Mouse (Mus musculus) liver, embryonic 13.5 days (tissue): ENCODE measurements around the gene Trp53inp2. TPM values are rescaled to one million over a fixed set of nuclear protein-coding genes. Genes with fewer than 3 reads are reported as not detected.

Source experiments
- ATAC-seq: fragments of 200-750 bp; cut with Nextera tagmentation; 2 replicates; pipeline ENCODE4 v1.8.0; 2017; ENCODE audit warnings: low read depth, mild to moderate bottlenecking, moderate number of reproducible peaks, moderate library complexity
- DNase-seq: peaks from one replicate; pipeline ENCODE4 v3.0.0; 2022
- H3K27ac ChIP-seq: fragments of 300-500 bp; sonication (generic); 2 replicates; pipeline ENCODE4 v1.5.1; 2015; ENCODE audit warnings: moderate library complexity, mild to moderate bottlenecking, inconsistent platforms
- H3K27me3 ChIP-seq: fragments of 300-500 bp; sonication (generic); 2 replicates; pipeline ENCODE4 v1.6.1; 2015; ENCODE audit warnings: mild to moderate bottlenecking, inconsistent platforms
- H3K36me3 ChIP-seq: fragments of 300-500 bp; sonication (generic); 2 replicates; pipeline ENCODE4 v1.6.1; 2015; ENCODE audit warnings: mild to moderate bottlenecking, inconsistent platforms
- H3K4me1 ChIP-seq: fragments of 300-500 bp; sonication (generic); replicated peaks from 2 replicates; pipeline ENCODE4 v1.6.1; 2015; ENCODE audit warnings: inconsistent platforms
- H3K4me2 ChIP-seq: fragments of 300-500 bp; sonication (generic); 2 replicates; pipeline ENCODE4 v1.6.1; 2015; ENCODE audit warnings: inconsistent platforms, mild to moderate bottlenecking, moderate library complexity
- H3K4me3 ChIP-seq: fragments of 300-500 bp; sonication (generic); replicated peaks from 2 replicates; pipeline ENCODE4 v1.5.1; 2015; ENCODE audit warnings: mild to moderate bottlenecking, inconsistent platforms
- H3K9ac ChIP-seq: fragments of 300-500 bp; sonication (generic); 2 replicates; pipeline ENCODE4 v1.6.1; 2015; ENCODE audit warnings: mild to moderate bottlenecking, inconsistent platforms
- H3K9me3 ChIP-seq: fragments of 300-500 bp; sonication (generic); replicated peaks from 2 replicates; pipeline ENCODE4 v1.6.1; 2016; ENCODE audit warnings: inconsistent platforms
- WGBS: fragments of 180-500 bp; shearing (Covaris S2); methylation state at CpG from one replicate; pipeline ENCODE4 v1.1.7; 2015; ENCODE audit not compliant: insufficient replicate concordance; 5-methylcytosine and 5-hydroxymethylcytosine counted together
- polyA plus RNA-seq: library from polyadenylated mRNA; unstranded; fragments of >200 nt; fragmentation: Nextera tagmentation; extraction: Ambion mirVana; gene quantifications from 2 replicates; pipeline ENCODE4 v1.2.1, GENCODE M21; 2015

The Trp53inp2 gene
- polyA plus RNA-seq, 1 experiment from 2014 or later = 1.7 TPM

- ATAC-seq = no peak
- H3K4me1 ChIP-seq = peaks cover 18% of the 10 kb centered on the region
- DNase-seq = no peak
- H3K27ac ChIP-seq = no peak overlapping the region
- no peak overlapping the region for H3K4me3 ChIP-seq
- H3K27me3 ChIP-seq = peaks cover 11% of the 10 kb centered on the region
- WGBS = 58% methylated on average over 18 of the region's 18 CpGs
- H3K9ac ChIP-seq = no peak overlapping the region
- no peak overlapping the region for H3K4me2 ChIP-seq
- peaks cover 9% of the 10 kb centered on the region for H3K36me3 ChIP-seq
- no peaks in the 10 kb centered on the region for H3K9me3 ChIP-seq
Observed at GRCm38 (mm10) chr2:155385731-155386533, 5.1 kb downstream of the Trp53inp2 start.

GRCm38 (mm10) chr2:155386534-155386899 is 5.7 kb downstream of the Trp53inp2 start:
- DNase-seq (no peak), ATAC-seq (no peak)
- no peak overlapping the region for H3K4me2 ChIP-seq
- H3K36me3 ChIP-seq = peaks cover 15% of the 10 kb centered on the region
- no peak overlapping the region for H3K27ac ChIP-seq
- no peak overlapping the region for H3K9ac ChIP-seq
- peaks cover 13% of the 10 kb centered on the region for H3K4me1 ChIP-seq
- H3K27me3 ChIP-seq = peaks cover 8% of the 10 kb centered on the region; the same call in 1 of the 2 replicates
- 32% methylated on average over 27 of the region's 27 CpGs for WGBS
- H3K4me3 ChIP-seq = no peak overlapping the region
- no peaks in the 10 kb centered on the region for H3K9me3 ChIP-seq

DNA sequence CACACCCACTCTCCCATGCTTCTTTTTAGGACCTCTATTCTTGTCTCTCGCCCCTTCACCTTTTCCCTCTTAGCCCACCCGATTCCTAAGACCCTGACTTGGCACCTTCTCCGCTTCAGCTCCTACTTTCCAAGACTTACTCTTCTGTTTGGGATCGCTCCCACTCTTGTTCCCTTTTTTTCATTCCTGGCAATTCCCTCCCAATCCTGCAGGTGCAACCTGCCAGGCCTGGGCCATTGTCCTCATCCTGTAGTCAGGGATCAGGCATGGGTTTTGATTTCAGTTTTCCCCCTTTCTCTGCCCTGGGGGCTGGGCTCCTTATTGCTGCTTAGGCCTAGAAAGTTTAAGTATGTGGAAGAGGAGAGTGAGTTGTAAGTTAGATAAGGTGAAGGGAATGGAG is 6.2 kb downstream of the Trp53inp2 start:
- Histone ChIP-seq H3K4me2 (no peak overlapping the region), H3K4me1 (peaks cover 12% of the 10 kb centered on the region), H3K9me3 (no peaks in the 10 kb centered on the region), H3K27me3 (peaks cover 8% of the 10 kb centered on the region; the same call in 1 of the 2 replicates), H3K4me3 (no peak overlapping the region), H3K36me3 (peaks cover 15% of the 10 kb centered on the region), H3K9ac (no peak overlapping the region), H3K27ac (no peak overlapping the region)
- ATAC-seq (no peak), DNase-seq (no peak)
- 72% methylated on average over 4 of the region's 4 CpGs for WGBS

GRCm38 (mm10) chr2:155388573-155388972 is 7.7 kb downstream of the Trp53inp2 start:
- no peak for DNase-seq
- peaks cover 19% of the 10 kb centered on the region for H3K36me3 ChIP-seq
- H3K4me3 ChIP-seq = no peak overlapping the region
- no peak overlapping the region for H3K27ac ChIP-seq
- peaks cover 8% of the 10 kb centered on the region; the same call in 1 of the 2 replicates for H3K27me3 ChIP-seq
- H3K9me3 ChIP-seq = no peaks in the 10 kb centered on the region
- WGBS = 90% methylated on average over 2 of the region's 2 CpGs
- H3K4me1 ChIP-seq = no peaks in the 10 kb centered on the region
- H3K4me2 ChIP-seq = no peak overlapping the region
- H3K9ac ChIP-seq = no peak overlapping the region
- ATAC-seq = no peak

GRCm38 (mm10) chr2:155394586-155394985 is 13.7 kb downstream of the Trp53inp2 start:
- Histone ChIP-seq H3K36me3 (peaks cover 37% of the 10 kb centered on the region), H3K9ac (no peak overlapping the region), H3K9me3 (no peaks in the 10 kb centered on the region), H3K4me1 (no peaks in the 10 kb centered on the region), H3K27ac (no peak overlapping the region), H3K4me3 (no peak overlapping the region), H3K27me3 (no peaks in the 10 kb centered on the region), H3K4me2 (no peak overlapping the region)
- ATAC-seq = no peak
- DNase-seq = no peak
- 74% methylated on average over 5 of the region's 5 CpGs for WGBS

DNA sequence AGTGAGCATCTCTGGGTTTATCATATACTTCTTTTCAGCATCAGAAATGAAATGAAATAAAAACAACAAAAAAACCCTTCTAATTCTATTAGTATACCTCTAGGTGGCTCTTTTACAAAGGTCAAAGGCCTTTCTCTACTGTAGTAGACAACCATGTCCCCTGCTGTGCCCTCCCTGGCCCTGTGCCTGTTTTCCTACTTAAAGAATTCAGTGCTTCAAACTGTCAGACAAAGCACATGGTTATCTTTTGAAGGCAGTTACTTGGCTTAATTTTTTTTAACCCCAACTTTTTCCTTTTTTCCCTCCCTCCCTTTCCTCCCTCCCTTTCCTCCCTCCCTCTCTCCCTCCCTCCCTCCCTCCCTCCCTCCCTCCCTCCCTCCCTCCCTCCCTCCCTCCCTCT is 19.4 kb downstream of the Trp53inp2 start:
- Histone ChIP-seq H3K36me3 (peaks cover 35% of the 10 kb centered on the region), H3K9ac (no peak overlapping the region), H3K4me3 (no peak overlapping the region), H3K9me3 (no peaks in the 10 kb centered on the region), H3K27me3 (no peaks in the 10 kb centered on the region), H3K27ac (no peak overlapping the region), H3K4me2 (no peak overlapping the region), H3K4me1 (no peaks in the 10 kb centered on the region)
- ATAC-seq = no peak
- DNase-seq = no peak

- ATAC-seq = no peak
- WGBS = 91% methylated on average over 4 of the region's 4 CpGs
- no peak for DNase-seq
Observed at GRCm38 (mm10) chr2:155401926-155402325, 21.1 kb downstream of the Trp53inp2 start.

GRCm38 (mm10) chr2:155404635-155405034 is 23.8 kb downstream of the Trp53inp2 start:
- ATAC-seq (no peak), DNase-seq (no peak)
- Histone ChIP-seq H3K4me3 (no peak overlapping the region), H3K4me1 (no peaks in the 10 kb centered on the region), H3K36me3 (peaks cover 53% of the 10 kb centered on the region), H3K27me3 (no peaks in the 10 kb centered on the region), H3K9ac (no peak overlapping the region), H3K27ac (no peak overlapping the region), H3K4me2 (no peak overlapping the region), H3K9me3 (no peaks in the 10 kb centered on the region)
- WGBS = 73% methylated on average over 1 of the region's 1 CpGs

More at GRCm38 (mm10) chr2:155401926-155402325, 21.1 kb downstream of the Trp53inp2 start:
- no peak overlapping the region for H3K4me3 ChIP-seq
- no peaks in the 10 kb centered on the region for H3K9me3 ChIP-seq
- no peaks in the 10 kb centered on the region for H3K27me3 ChIP-seq
- no peaks in the 10 kb centered on the region for H3K4me1 ChIP-seq
- H3K36me3 ChIP-seq = peaks cover 44% of the 10 kb centered on the region
- H3K9ac ChIP-seq = no peak overlapping the region
- no peak overlapping the region for H3K27ac ChIP-seq
- H3K4me2 ChIP-seq = no peak overlapping the region

DNA sequence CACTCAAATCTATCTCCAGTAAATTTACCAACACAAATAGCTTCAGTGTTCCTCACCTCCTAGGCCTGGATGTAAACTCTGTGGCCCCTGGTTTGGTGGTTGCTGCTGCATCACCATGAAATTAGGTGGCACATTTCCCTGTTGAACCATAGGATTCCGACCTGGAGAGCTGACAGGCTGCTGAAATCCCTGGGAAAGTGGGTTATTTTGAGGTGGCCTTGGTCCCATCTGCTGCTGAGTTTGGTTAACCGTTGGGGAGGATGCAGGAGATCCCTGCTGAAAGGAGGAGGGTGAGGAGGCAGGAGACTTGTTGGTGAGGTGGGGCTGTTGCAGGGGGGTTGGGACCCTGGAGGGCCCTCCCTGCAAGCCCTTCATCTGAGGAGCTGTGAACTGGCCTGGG is 40.1 kb downstream of the Trp53inp2 start:
- no peak overlapping the region for H3K4me2 ChIP-seq
- H3K27me3 ChIP-seq = no peaks in the 10 kb centered on the region
- H3K4me3 ChIP-seq = no peak overlapping the region
- 79% methylated on average over 2 of the region's 2 CpGs for WGBS
- H3K9ac ChIP-seq = no peak overlapping the region
- H3K4me1 ChIP-seq = no peaks in the 10 kb centered on the region
- no peaks in the 10 kb centered on the region for H3K9me3 ChIP-seq
- peaks cover 44% of the 10 kb centered on the region for H3K36me3 ChIP-seq
- ATAC-seq (no peak), DNase-seq (no peak)
- no peak overlapping the region for H3K27ac ChIP-seq

DNA sequence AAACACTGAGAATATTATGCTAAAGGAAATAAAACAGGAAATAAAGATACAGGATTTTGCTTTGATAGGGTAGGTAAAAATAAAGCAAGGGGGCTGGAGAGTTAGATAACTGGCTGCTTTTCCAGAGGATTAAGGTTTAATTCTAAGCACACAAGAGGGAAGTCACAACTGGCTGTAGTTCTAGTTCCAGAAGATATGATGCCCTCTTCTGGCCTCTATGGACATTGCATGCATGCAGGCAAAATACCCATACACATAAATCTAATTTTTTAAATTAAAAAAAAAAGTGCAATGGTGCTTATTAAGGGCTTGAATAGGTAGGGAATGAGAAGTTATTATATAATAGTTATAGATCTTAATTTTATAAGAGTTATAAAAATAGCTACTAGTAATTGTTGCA is 55.6 kb downstream of the Trp53inp2 start:
- DNase-seq = no peak
- ATAC-seq = no peak
- H3K9me3 ChIP-seq = no peaks in the 10 kb centered on the region
- no peak overlapping the region for H3K4me3 ChIP-seq
- no peak overlapping the region for H3K27ac ChIP-seq
- H3K4me2 ChIP-seq = no peak overlapping the region
- peaks cover 42% of the 10 kb centered on the region for H3K36me3 ChIP-seq
- no peaks in the 10 kb centered on the region for H3K4me1 ChIP-seq
- H3K9ac ChIP-seq = no peak overlapping the region
- H3K27me3 ChIP-seq = no peaks in the 10 kb centered on the region
